Mouse (Mus musculus) retina, postnatal 1 day (tissue): ENCODE results near the gene Ahr.

Source experiments
- DNase-seq: peaks from one replicate; pipeline ENCODE4 v3.0.0-alpha.2; 2012

Gene Ahr

GRCm38 (mm10) chr12:35501476-35501875, 33.4 kb downstream of the Ahr start:
- DNase-seq = no peak

- DNase-seq = no peak
These were observed 39.6 kb downstream of the Ahr start for GRCm38 (mm10) chr12:35495195-35495594.

DNA sequence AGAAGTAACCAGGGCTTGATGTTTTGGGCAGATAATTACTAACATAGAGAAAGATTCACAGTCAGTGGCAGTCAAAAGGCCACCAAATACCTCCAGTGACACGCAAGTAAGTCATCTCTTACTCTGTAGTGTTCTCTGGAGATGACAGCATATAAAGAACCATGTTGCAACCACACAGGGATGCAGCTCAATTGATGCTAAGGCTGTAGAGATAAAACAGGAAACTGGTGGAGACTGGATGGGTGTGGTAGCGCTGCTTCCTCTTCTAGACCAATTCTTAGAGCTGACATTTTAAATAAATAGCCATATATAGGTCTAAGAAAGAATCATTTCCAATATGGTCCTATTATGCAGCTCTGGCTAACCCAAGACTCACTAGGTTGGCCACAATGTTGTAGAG, 54.1 kb downstream of the Ahr start:
- DNase-seq = no peak

- DNase-seq = no peak
These were observed 55.9 kb downstream of the Ahr start for GRCm38 (mm10) chr12:35478906-35479305.

- DNase-seq = no peak
These were observed 71.4 kb downstream of the Ahr start for GRCm38 (mm10) chr12:35463457-35463856.

- DNase-seq = no peak
These were observed 72.2 kb downstream of the Ahr start for GRCm38 (mm10) chr12:35462667-35463066.

- DNase-seq = no peak
These were observed 75.2 kb downstream of the Ahr start for GRCm38 (mm10) chr12:35459662-35460061.
